Mouse (Mus musculus): ENCODE measurements around the gene Gzmn. TPM values are rescaled to one million over a fixed set of nuclear protein-coding genes. Genes with fewer than 3 reads are reported as not detected.
"Not testable (repeated sequence)": the region's sequence is repeated elsewhere in the genome, so short reads cannot be mapped to it uniquely, and the experiment has no call there.

Gzmn gene
- total and polyA plus RNA-seq, 3 experiments: not detected

- not testable (repeated sequence) for H3K36me3 ChIP-seq (replicated peaks); H3K4me3 ChIP-seq (ENCODE audit: low read depth, low read length); DNase-seq (ENCODE audit: low spot score); H3K4me1 ChIP-seq (ENCODE audit: insufficient read depth, low read depth, low read length); H3K9me3 ChIP-seq (replicated peaks); ATAC-seq (ENCODE audit: extremely low read depth, insufficient number of reproducible peaks, low FRiP score, poor library complexity, severe bottlenecking)
- TF ChIP-seq CTCF (IDR thresholded peaks at IDR 0.05; ENCODE audit: low read depth, low read length): 0 out of 2 replicates have a peak, but pooled peaks have one; percentile 31
- H3K27me3 ChIP-seq (ENCODE audit: insufficient read depth, low read length): peaks cover 10% of the 10 kb centered on the region
Measured at GRCm38 (mm10) chr14:56177651-56178050, 3.3 kb upstream of the Gzmn start.

- H3K4me3 ChIP-seq (ENCODE audit: low read depth, low read length): no peak overlapping the region
- H3K27me3 ChIP-seq (ENCODE audit: insufficient read depth, low read length): peaks cover 9% of the 10 kb centered on the region
- no peak for TF ChIP-seq TAL1 (conservative IDR thresholded peaks at IDR 0.05; ENCODE audit: low read depth, low read length)
- TF ChIP-seq CTCF (IDR thresholded peaks at IDR 0.05; ENCODE audit: low read depth, low read length): no peak
- TF ChIP-seq GATA1 (IDR thresholded peaks at IDR 0.05; ENCODE audit: borderline replicate concordance, low read length): no peak
- no peak for DNase-seq (ENCODE audit: low spot score)
- no peaks in the 10 kb centered on the region for H3K4me1 ChIP-seq (ENCODE audit: insufficient read depth, low read depth, low read length)
- no peaks in the 10 kb centered on the region for H3K36me3 ChIP-seq (replicated peaks)
- no peaks in the 10 kb centered on the region for H3K9me3 ChIP-seq (replicated peaks)
- no peak for ATAC-seq (ENCODE audit: extremely low read depth, insufficient number of reproducible peaks, low FRiP score, poor library complexity, severe bottlenecking)
Measured at GRCm38 (mm10) chr14:56173396-56173795, 1.0 kb downstream of the Gzmn start.

GRCm38 (mm10) chr14:56172744-56173143, 1.7 kb downstream of the Gzmn start:
- DNase-seq (ENCODE audit: low spot score) (no peak), ATAC-seq (ENCODE audit: extremely low read depth, insufficient number of reproducible peaks, low FRiP score, poor library complexity, severe bottlenecking) (no peak)
- Histone ChIP-seq H3K27me3 (ENCODE audit: insufficient read depth, low read length) (peaks cover 13% of the 10 kb centered on the region), H3K4me1 (ENCODE audit: insufficient read depth, low read depth, low read length) (no peaks in the 10 kb centered on the region), H3K9me3 (replicated peaks) (no peaks in the 10 kb centered on the region), H3K4me3 (ENCODE audit: low read depth, low read length) (no peak overlapping the region), H3K36me3 (replicated peaks) (no peaks in the 10 kb centered on the region)
- no peak for TF ChIP-seq POLR2AphosphoS5 (IDR thresholded peaks at IDR 0.05; ENCODE audit: insufficient replicate concordance, low read depth, low read length)
- no peak for TF ChIP-seq GATA2 (IDR thresholded peaks at IDR 0.05; ENCODE audit: borderline replicate concordance, low read depth, low read length)
- no peak for TF ChIP-seq GATA1 (IDR thresholded peaks at IDR 0.05; ENCODE audit: borderline replicate concordance, low read length)
- TF ChIP-seq TAL1 (conservative IDR thresholded peaks at IDR 0.05; ENCODE audit: low read depth, low read length): no peak
- TF ChIP-seq CTCF (IDR thresholded peaks at IDR 0.05; ENCODE audit: low read depth, low read length): no peak

GRCm38 (mm10) chr14:56168009-56168408, 6.4 kb downstream of the Gzmn start:
- Histone ChIP-seq H3K36me3 (replicated peaks) (no peaks in the 10 kb centered on the region), H3K4me3 (ENCODE audit: low read depth, low read length) (no peak overlapping the region), H3K27me3 (ENCODE audit: insufficient read depth, low read length) (peaks cover 17% of the 10 kb centered on the region), H3K9me3 (replicated peaks) (no peaks in the 10 kb centered on the region), H3K4me1 (ENCODE audit: insufficient read depth, low read depth, low read length) (no peaks in the 10 kb centered on the region; the same call in 1 of the 2 replicates)
- DNase-seq (ENCODE audit: low spot score): no peak
- TF ChIP-seq CTCF (IDR thresholded peaks at IDR 0.05; ENCODE audit: low read depth, low read length) (no peak), GATA1 (IDR thresholded peaks at IDR 0.05; ENCODE audit: borderline replicate concordance, low read length) (no peak), TAL1 (conservative IDR thresholded peaks at IDR 0.05; ENCODE audit: low read depth, low read length) (no peak), POLR2AphosphoS5 (IDR thresholded peaks at IDR 0.05; ENCODE audit: insufficient replicate concordance, low read depth, low read length) (no peak), GATA2 (IDR thresholded peaks at IDR 0.05; ENCODE audit: borderline replicate concordance, low read depth, low read length) (no peak)
- ATAC-seq (ENCODE audit: extremely low read depth, insufficient number of reproducible peaks, low FRiP score, poor library complexity, severe bottlenecking): no peak

GRCm38 (mm10) chr14:56162109-56162508, 12.3 kb downstream of the Gzmn start:
- Histone ChIP-seq H3K9me3 (replicated peaks) (no peaks in the 10 kb centered on the region), H3K4me1 (ENCODE audit: insufficient read depth, low read depth, low read length) (no peaks in the 10 kb centered on the region), H3K36me3 (replicated peaks) (no peaks in the 10 kb centered on the region), H3K27me3 (ENCODE audit: insufficient read depth, low read length) (peaks cover 9% of the 10 kb centered on the region), H3K4me3 (ENCODE audit: low read depth, low read length) (no peak overlapping the region)
- DNase-seq (ENCODE audit: low spot score) (no peak), ATAC-seq (ENCODE audit: extremely low read depth, insufficient number of reproducible peaks, low FRiP score, poor library complexity, severe bottlenecking) (no peak)
- TF ChIP-seq GATA2 (IDR thresholded peaks at IDR 0.05; ENCODE audit: borderline replicate concordance, low read depth, low read length) (no peak), CTCF (IDR thresholded peaks at IDR 0.05; ENCODE audit: low read depth, low read length) (no peak), TAL1 (conservative IDR thresholded peaks at IDR 0.05; ENCODE audit: low read depth, low read length) (no peak), GATA1 (IDR thresholded peaks at IDR 0.05; ENCODE audit: borderline replicate concordance, low read length) (no peak), POLR2AphosphoS5 (IDR thresholded peaks at IDR 0.05; ENCODE audit: insufficient replicate concordance, low read depth, low read length) (no peak)

GRCm38 (mm10) chr14:56159479-56159878, 14.9 kb downstream of the Gzmn start, which contains the start of gene Gzmg:
TSS of gene Gzmg (minus strand) at chr14:56159579.
- not testable (repeated sequence) for H3K27me3 ChIP-seq (ENCODE audit: insufficient read depth, low read length); H3K4me1 ChIP-seq (ENCODE audit: insufficient read depth, low read depth, low read length); H3K4me3 ChIP-seq (ENCODE audit: low read depth, low read length); ATAC-seq (ENCODE audit: extremely low read depth, insufficient number of reproducible peaks, low FRiP score, poor library complexity, severe bottlenecking); H3K36me3 ChIP-seq (replicated peaks); H3K9me3 ChIP-seq (replicated peaks); DNase-seq (ENCODE audit: low spot score)

GRCm38 (mm10) chr14:56155340-56155739, 19.1 kb downstream of the Gzmn start:
- H3K4me1 ChIP-seq (ENCODE audit: insufficient read depth, low read depth, low read length): no peaks in the 10 kb centered on the region
- H3K9me3 ChIP-seq (replicated peaks): no peaks in the 10 kb centered on the region
- no peak overlapping the region for H3K4me3 ChIP-seq (ENCODE audit: low read depth, low read length)
- peaks cover 5% of the 10 kb centered on the region for H3K27me3 ChIP-seq (ENCODE audit: insufficient read depth, low read length)
- no peaks in the 10 kb centered on the region for H3K36me3 ChIP-seq (replicated peaks)
- no peak for DNase-seq (ENCODE audit: low spot score)
- no peak for ATAC-seq (ENCODE audit: extremely low read depth, insufficient number of reproducible peaks, low FRiP score, poor library complexity, severe bottlenecking)
- peak; percentile 62 for TF ChIP-seq CTCF (IDR thresholded peaks at IDR 0.05; ENCODE audit: low read depth, low read length)
- no peak for TF ChIP-seq POLR2AphosphoS5 (IDR thresholded peaks at IDR 0.05; ENCODE audit: insufficient replicate concordance, low read depth, low read length)
- TF ChIP-seq GATA2 (IDR thresholded peaks at IDR 0.05; ENCODE audit: borderline replicate concordance, low read depth, low read length): no peak
- no peak for TF ChIP-seq GATA1 (IDR thresholded peaks at IDR 0.05; ENCODE audit: borderline replicate concordance, low read length)
- TF ChIP-seq TAL1 (conservative IDR thresholded peaks at IDR 0.05; ENCODE audit: low read depth, low read length): no peak

- H3K4me1 ChIP-seq (ENCODE audit: insufficient read depth, low read depth, low read length); ATAC-seq (ENCODE audit: extremely low read depth, insufficient number of reproducible peaks, low FRiP score, poor library complexity, severe bottlenecking); H3K27me3 ChIP-seq (ENCODE audit: insufficient read depth, low read length); H3K9me3 ChIP-seq (replicated peaks); DNase-seq (ENCODE audit: low spot score); H3K36me3 ChIP-seq (replicated peaks); H3K4me3 ChIP-seq (ENCODE audit: low read depth, low read length): not testable (repeated sequence)
Measured at GRCm38 (mm10) chr14:56133675-56134074, 40.7 kb downstream of the Gzmn start.

GRCm38 (mm10) chr14:56132508-56132907, 41.9 kb downstream of the Gzmn start, which contains the start of gene Gzmd:
TSS of gene Gzmd (minus strand) at chr14:56132608.
- DNase-seq (ENCODE audit: low spot score); H3K27me3 ChIP-seq (ENCODE audit: insufficient read depth, low read length); H3K4me3 ChIP-seq (ENCODE audit: low read depth, low read length); H3K9me3 ChIP-seq (replicated peaks); H3K4me1 ChIP-seq (ENCODE audit: insufficient read depth, low read depth, low read length); H3K36me3 ChIP-seq (replicated peaks); ATAC-seq (ENCODE audit: extremely low read depth, insufficient number of reproducible peaks, low FRiP score, poor library complexity, severe bottlenecking): not testable (repeated sequence)

Data from G1E (cell line).